Mouse (Mus musculus): Measurements from ENCODE around the gene Fthl17c.
"Not testable (repeated sequence)": the region's sequence is repeated elsewhere in the genome, so short reads cannot be mapped to it uniquely, and the experiment has no call there.

Fthl17c gene

GRCm38 (mm10) chrX:8976459-8976858, at the start of gene Fthl17c:
Fthl17c (minus strand) TSS chrX:8976559.
- DNase-seq = not testable (repeated sequence)

- no peak for DNase-seq
Observed at GRCm38 (mm10) chrX:9019481-9019880, 43.1 kb upstream of the Fthl17c start.

- DNase-seq = no peak
Observed at GRCm38 (mm10) chrX:9016079-9016478, 39.7 kb upstream of the Fthl17c start.

GRCm38 (mm10) chrX:8986655-8987054, 10.3 kb upstream of the Fthl17c start, which contains the start of gene Fthl17d:
Fthl17d (minus strand) TSS chrX:8986755.
- DNase-seq = not testable (repeated sequence)

- not testable (repeated sequence) for DNase-seq
Observed at GRCm38 (mm10) chrX:8964618-8965017, 11.7 kb downstream of the Fthl17c start.

- DNase-seq = not testable (repeated sequence)
Observed at GRCm38 (mm10) chrX:8962875-8963274, 13.5 kb downstream of the Fthl17c start, which contains the start of gene Fthl17b. Fthl17b (minus strand) TSS chrX:8962975.

GRCm38 (mm10) chrX:8948130-8948805, 28.1 kb downstream of the Fthl17c start:
- DNase-seq = peak; percentile 68

- no peak for DNase-seq
Observed at GRCm38 (mm10) chrX:8944041-8944440, 32.3 kb downstream of the Fthl17c start.

- no peak for DNase-seq
Observed at GRCm38 (mm10) chrX:8927308-8927707, 49.1 kb downstream of the Fthl17c start.

Data from liver (tissue).